Mouse (Mus musculus) ES-Bruce4 (cell line): Measurements from ENCODE around the gene Ak4.

Source experiments
- CTCF ChIP-seq: IDR thresholded peaks from one replicate; pipeline ENCODE4 v1.8.1; 2011; ENCODE audit warnings: low read depth, low read length
- EP300 ChIP-seq: IDR thresholded peaks from 2 replicates; pipeline ENCODE4 v1.6.1; 2011; ENCODE audit warnings: low read depth, low read length; ENCODE audit not compliant: insufficient read depth
- POLR2A ChIP-seq: IDR thresholded peaks from one replicate; pipeline ENCODE4 v1.8.1; 2011; ENCODE audit warnings: low read length; ENCODE audit not compliant: insufficient read depth

DNA sequence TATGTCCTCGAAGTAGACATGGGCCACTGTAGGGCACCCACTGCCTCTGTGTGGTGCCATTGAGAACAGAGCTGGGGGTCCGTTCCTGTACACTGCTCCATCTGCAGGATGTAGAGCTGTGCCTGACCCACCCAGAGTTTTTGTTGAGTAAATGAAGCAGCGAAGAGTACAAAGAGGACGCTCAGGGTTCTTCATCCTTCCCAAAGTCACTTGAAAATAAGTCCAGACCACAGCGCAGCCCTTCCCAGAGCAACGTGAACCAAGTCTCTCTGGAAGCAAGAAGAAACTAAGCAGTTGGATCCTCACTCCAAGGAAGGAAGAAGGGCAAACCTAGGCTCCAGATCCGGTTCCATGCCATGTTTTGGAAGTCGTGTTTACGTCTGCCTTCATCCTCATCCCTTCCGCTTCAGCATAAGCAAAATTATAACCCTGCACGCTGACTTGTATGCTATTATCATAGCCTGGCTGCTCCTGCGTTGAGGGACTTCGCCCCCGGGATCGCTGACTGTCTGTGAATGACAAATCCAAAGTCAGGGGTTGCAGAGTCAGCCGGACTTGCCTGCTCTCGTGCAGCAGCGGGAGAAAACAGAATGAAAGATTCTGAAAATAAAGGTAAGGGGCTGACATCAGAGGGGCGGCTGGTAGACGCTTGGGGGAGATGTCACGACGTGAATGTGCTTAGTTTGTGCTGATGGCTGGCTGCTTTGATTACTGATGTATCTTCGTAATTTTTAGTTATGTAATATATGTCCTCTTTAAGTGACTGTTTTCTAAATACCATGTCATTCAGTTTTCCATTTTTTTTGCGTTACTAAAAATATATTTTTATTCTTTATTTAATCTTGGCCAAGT is 88.7 kb downstream of the Ak4 start:
- no peak for TF ChIP-seq CTCF
- peak; percentile 24 for TF ChIP-seq POLR2A
- TF ChIP-seq EP300 = peak; percentile 80; the same call in 1 of the 2 replicates
